Mouse (Mus musculus) intestine, postnatal 0 days (tissue): ENCODE results near the gene Fdxacb1. TPM values are rescaled to one million over a fixed set of nuclear protein-coding genes. Genes with fewer than 3 reads are reported as not detected.

ENCODE experiments used
- ATAC-seq: fragments of 200-750 bp; cut with Nextera tagmentation; 2 replicates; pipeline ENCODE4 v1.8.0; 2017; ENCODE audit warnings: mild to moderate bottlenecking, moderate TSS enrichment, moderate library complexity
- H3K27ac ChIP-seq: fragments of 300-500 bp; sonication (generic); 2 replicates; pipeline ENCODE4 v1.5.1; 2014; ENCODE audit warnings: mild to moderate bottlenecking, low read depth, low read length, moderate library complexity
- H3K27me3 ChIP-seq: fragments of 300-500 bp; sonication (generic); replicated peaks from 2 replicates; pipeline ENCODE4 v1.6.1; 2014; ENCODE audit warnings: low read length, mixed read lengths; ENCODE audit not compliant: control insufficient read depth, insufficient read depth
- H3K36me3 ChIP-seq: fragments of 300-500 bp; sonication (generic); 2 replicates; pipeline ENCODE4 v1.6.1; 2014; ENCODE audit warnings: mild to moderate bottlenecking, moderate library complexity; ENCODE audit not compliant: control insufficient read depth, insufficient read depth
- H3K4me1 ChIP-seq: fragments of 300-500 bp; sonication (generic); replicated peaks from 2 replicates; pipeline ENCODE4 v1.6.1; 2014; ENCODE audit warnings: antibody characterized with exemption, low read length, mixed read lengths; ENCODE audit not compliant: control insufficient read depth, insufficient read depth
- H3K4me2 ChIP-seq: fragments of 300-500 bp; sonication (generic); replicated peaks from 2 replicates; pipeline ENCODE4 v1.6.1; 2014; ENCODE audit warnings: low read depth, mild to moderate bottlenecking, moderate library complexity
- H3K4me3 ChIP-seq: fragments of 300-500 bp; sonication (generic); 2 replicates; pipeline ENCODE4 v1.5.1; 2014; ENCODE audit warnings: low read depth, low read length
- H3K9ac ChIP-seq: fragments of 300-500 bp; sonication (generic); 2 replicates; pipeline ENCODE4 v1.6.1; 2014; ENCODE audit warnings: mild to moderate bottlenecking, low read depth, low read length
- H3K9me3 ChIP-seq: fragments of 300-500 bp; sonication (generic); 2 replicates; pipeline ENCODE4 v1.6.1; 2016; ENCODE audit warnings: mixed run types; ENCODE audit not compliant: control insufficient read depth
- CTCF ChIP-seq: sonication (generic); IDR thresholded peaks from 2 replicates; pipeline ENCODE4 v1.5.1; 2016; ENCODE audit warnings: low read depth, mild to moderate bottlenecking, control low read depth, antibody characterized with exemption, moderate library complexity
- WGBS: fragments of 180-500 bp; shearing (Covaris S2); extraction: QIAGEN DNeasy Blood & Tissue Kit; methylation state at CpG from one replicate; pipeline ENCODE4 v1.1.7; 2014; 5-methylcytosine and 5-hydroxymethylcytosine counted together
- polyA plus RNA-seq: library from polyadenylated mRNA; unstranded; fragments of >200 nt; fragmentation: Nextera tagmentation; extraction: Ambion mirVana; gene quantifications from 2 replicates; pipeline ENCODE4 v1.2.1, GENCODE M21; 2015

Fdxacb1 gene
- polyA plus RNA-seq, 1 experiment from 2014 or later, result 6.1 TPM

GRCm38 (mm10) chr9:50734989-50735388 lies 33.0 kb upstream of the Fdxacb1 start:
- H3K4me1 ChIP-seq, result no peaks in the 10 kb centered on the region
- no peaks in the 10 kb centered on the region for H3K36me3 ChIP-seq
- no peak overlapping the region for H3K9ac ChIP-seq
- H3K4me3 ChIP-seq, result no peak overlapping the region
- WGBS, result 3% methylated on average over 9 of the region's 9 CpGs
- H3K27ac ChIP-seq, result no peak overlapping the region
- no peaks in the 10 kb centered on the region for H3K9me3 ChIP-seq
- no peak for ATAC-seq
- TF ChIP-seq CTCF, result peak; percentile 87
- no peak overlapping the region for H3K4me2 ChIP-seq
- no peaks in the 10 kb centered on the region for H3K27me3 ChIP-seq

- Histone ChIP-seq H3K9me3 (no peaks in the 10 kb centered on the region), H3K27me3 (no peaks in the 10 kb centered on the region), H3K9ac (no peak within 1 kb of the TSS), H3K4me1 (no peaks in the 10 kb centered on the region), H3K4me3 (no peak within 1 kb of the TSS), H3K36me3 (peaks cover 5% of the 10 kb centered on the region; the same call in 1 of the 2 replicates), H3K27ac (no peak within 1 kb of the TSS), H3K4me2 (peak within 1 kb of the TSS; percentile 57)
- ATAC-seq, result peak; percentile 97
- 13% methylated on average over 36 of the region's 36 CpGs for WGBS
- no peak for TF ChIP-seq CTCF
These were observed 28.8 kb upstream of the Fdxacb1 start, which contains the start of gene Dixdc1 for GRCm38 (mm10) chr9:50738914-50739870. Gene Dixdc1, minus strand, starts transcription at chr9:50739517.

DNA sequence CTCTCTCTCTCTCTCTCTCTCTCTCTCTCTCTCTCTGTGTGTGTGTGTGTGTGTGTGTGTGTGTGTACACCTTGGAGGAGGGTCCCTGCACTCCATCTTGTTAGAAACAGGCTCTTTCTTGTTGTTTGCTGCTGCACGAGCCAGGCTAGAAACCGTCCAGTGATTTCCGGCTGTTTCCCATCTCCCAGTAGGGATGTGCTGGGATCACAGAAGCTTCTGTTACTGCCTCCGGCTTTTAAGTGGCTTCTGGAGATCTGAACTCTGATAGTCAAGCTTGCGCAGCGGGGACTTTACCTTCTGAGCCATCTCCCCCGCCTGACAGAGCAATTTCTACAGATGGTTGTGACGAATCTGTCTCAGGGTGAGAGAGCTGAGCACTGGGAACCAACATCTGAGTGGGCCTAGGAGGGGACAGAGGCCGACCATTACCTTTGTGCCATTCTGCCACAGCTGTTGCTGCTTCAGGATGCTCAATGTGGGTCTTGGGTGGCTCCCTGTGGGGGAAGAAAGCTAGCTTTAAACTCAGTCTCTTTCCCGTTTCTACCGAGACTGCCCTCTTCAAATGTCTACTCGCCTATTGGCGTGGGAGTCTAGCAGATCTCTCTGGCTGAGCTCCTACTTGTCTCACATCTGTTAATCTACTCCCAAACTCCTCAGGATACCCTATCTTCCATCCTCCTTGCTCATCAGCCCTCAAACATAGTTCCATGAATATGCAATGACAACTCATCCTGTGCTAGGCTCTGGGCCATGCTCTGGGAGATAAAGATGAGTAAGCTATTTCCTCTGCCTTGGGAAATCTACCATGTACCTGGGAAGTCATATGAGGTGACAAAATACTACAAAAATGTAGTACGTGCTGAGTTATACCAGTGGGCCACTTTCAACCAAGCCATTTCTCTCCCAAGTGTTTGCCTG lies 26.9 kb upstream of the Fdxacb1 start:
- Histone ChIP-seq H3K36me3 (peaks cover 5% of the 10 kb centered on the region; the same call in 1 of the 2 replicates), H3K4me2 (no peak overlapping the region), H3K4me3 (no peak overlapping the region), H3K9me3 (no peaks in the 10 kb centered on the region), H3K4me1 (0 out of 2 replicates have a peak, but pooled peaks cover 3% of the 10 kb centered on the region), H3K9ac (no peak overlapping the region), H3K27ac (no peak overlapping the region), H3K27me3 (no peaks in the 10 kb centered on the region)
- ATAC-seq, result no peak
- no peak for TF ChIP-seq CTCF
- WGBS, result 89% methylated on average over 14 of the region's 14 CpGs

GRCm38 (mm10) chr9:50742261-50742660 lies 25.8 kb upstream of the Fdxacb1 start:
- 77% methylated on average over 3 of the region's 3 CpGs for WGBS
- Histone ChIP-seq H3K4me1 (0 out of 2 replicates have a peak, but pooled peaks cover 3% of the 10 kb centered on the region), H3K9me3 (no peaks in the 10 kb centered on the region)

DNA sequence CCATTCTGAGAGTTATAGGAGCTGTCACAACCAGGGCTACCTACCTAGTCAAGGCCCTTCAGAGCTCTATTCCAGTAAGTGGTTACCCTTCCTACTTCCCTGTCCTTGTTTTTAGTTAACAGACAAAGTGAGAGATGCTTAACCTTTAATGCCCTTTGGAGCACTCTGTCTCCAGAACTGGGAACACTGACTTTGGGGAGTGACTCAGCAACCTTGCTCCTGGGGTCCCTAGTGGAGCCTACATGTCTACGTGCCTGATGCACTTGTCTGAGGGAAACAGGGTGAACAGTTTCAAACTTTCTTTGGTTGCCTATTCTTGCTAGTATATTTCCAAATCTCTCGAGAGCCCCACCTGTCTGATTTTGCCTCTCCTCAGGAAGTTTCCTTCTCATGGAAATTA lies 25.3 kb upstream of the Fdxacb1 start:
- no peaks in the 10 kb centered on the region for H3K27me3 ChIP-seq
- no peak overlapping the region for H3K9ac ChIP-seq
- H3K4me1 ChIP-seq, result 0 out of 2 replicates have a peak, but pooled peaks cover 3% of the 10 kb centered on the region
- no peak overlapping the region for H3K4me3 ChIP-seq
- no peak for TF ChIP-seq CTCF
- H3K9me3 ChIP-seq, result no peaks in the 10 kb centered on the region
- H3K4me2 ChIP-seq, result no peak overlapping the region
- WGBS, result 72% methylated on average over 2 of the region's 2 CpGs
- no peak overlapping the region for H3K27ac ChIP-seq
- H3K36me3 ChIP-seq, result peaks cover 5% of the 10 kb centered on the region; the same call in 1 of the 2 replicates
- no peak for ATAC-seq

More at GRCm38 (mm10) chr9:50742261-50742660, 25.8 kb upstream of the Fdxacb1 start:
- no peak for TF ChIP-seq CTCF
- ATAC-seq, result no peak
- Histone ChIP-seq H3K4me2 (no peak overlapping the region), H3K4me3 (no peak overlapping the region), H3K36me3 (peaks cover 5% of the 10 kb centered on the region; the same call in 1 of the 2 replicates), H3K27ac (no peak overlapping the region), H3K9ac (no peak overlapping the region), H3K27me3 (no peaks in the 10 kb centered on the region)
